Mouse (Mus musculus) leukemia stem cell, adult 10-12 weeks (primary cell): ENCODE results near the gene Olfr1437. TPM values are rescaled to one million over a fixed set of nuclear protein-coding genes. Genes with fewer than 3 reads are reported as not detected.

Experiments used
- polyA plus RNA-seq: library from polyadenylated mRNA; stranded (reverse); fragments of >175 nt; gene quantifications from 2 replicates; pipeline ENCODE4 v1.2.3, GENCODE M21; 2012; ENCODE audit warnings: low replicate concordance

Gene Olfr1437
- not detected in 2 replicates for polyA plus RNA-seq

GRCm38 (mm10) chr19:12325001-12325400 is at the start of gene Olfr1437:
Olfr1437 (minus strand) TSS chr19:12325101.

GRCm38 (mm10) chr19:12335810-12336209 is 10.9 kb upstream of the Olfr1437 start, which contains the start of gene Olfr1438-ps1:
Olfr1438-ps1 (minus strand) TSS chr19:12335910.

GRCm38 (mm10) chr19:12299030-12299429 is 25.9 kb downstream of the Olfr1437 start, which contains the start of gene Olfr1436:
Olfr1436 (minus strand) TSS chr19:12299130.

GRCm38 (mm10) chr19:12279554-12279953 is 45.3 kb downstream of the Olfr1437 start, which contains the start of gene Olfr1434:
Olfr1434 (plus strand) TSS chr19:12279854.

Other genes with a start within 250 kb of the Olfr1437 start
- 0.08 TPM in 1 of 2 replicates, not detected in the other for gene Olfr1425, start 247.4 kb downstream of the Olfr1437 start, polyA plus RNA-seq
- not detected in 2 replicates for gene Olfr1426, start 233.1 kb downstream of the Olfr1437 start, polyA plus RNA-seq
- not detected in 2 replicates for gene Olfr1427, start 221.8 kb downstream of the Olfr1437 start, polyA plus RNA-seq
- not detected in 2 replicates for gene Olfr1428, start 209.2 kb downstream of the Olfr1437 start, polyA plus RNA-seq
- gene Olfr76, start 201.9 kb downstream of the Olfr1437 start, polyA plus RNA-seq = not detected in 2 replicates
- gene Olfr1555-ps1, start 155.0 kb downstream of the Olfr1437 start, polyA plus RNA-seq = not detected in 2 replicates
- gene Olfr1431, start 124.5 kb downstream of the Olfr1437 start, polyA plus RNA-seq = 0.19 TPM in 1 of 2 replicates, not detected in the other
- not detected in 2 replicates for gene Olfr1432, start 92.5 kb downstream of the Olfr1437 start, polyA plus RNA-seq
- gene Olfr262, start 83.4 kb downstream of the Olfr1437 start, polyA plus RNA-seq = not detected in 2 replicates
- gene Olfr235, start 64.1 kb downstream of the Olfr1437 start, polyA plus RNA-seq = 0.17 TPM in 1 of 2 replicates, not detected in the other
- gene Olfr1434, start 45.2 kb downstream of the Olfr1437 start, polyA plus RNA-seq = not detected in 2 replicates
- gene Olfr1436, start 26.0 kb downstream of the Olfr1437 start, polyA plus RNA-seq = not detected in 2 replicates
- gene Olfr1438-ps1, start 10.8 kb upstream of the Olfr1437 start, polyA plus RNA-seq = not detected in 2 replicates
- not detected in 2 replicates for gene Olfr1440, start 62.2 kb upstream of the Olfr1437 start, polyA plus RNA-seq
- not detected in 2 replicates for gene Olfr1441, start 92.3 kb upstream of the Olfr1437 start, polyA plus RNA-seq
- not detected in 2 replicates for gene Pfpl, start 102.8 kb upstream of the Olfr1437 start, polyA plus RNA-seq
- gene Mpeg1, start 135.7 kb upstream of the Olfr1437 start, polyA plus RNA-seq = 3.4 and 4.1 TPM in 2 replicates
- 1.2 and 1.4 TPM in 2 replicates for gene Dtx4, start 176.4 kb upstream of the Olfr1437 start, polyA plus RNA-seq
- 0.41 and 3.6 TPM in 2 replicates for gene Fam111a, start 220.6 kb upstream of the Olfr1437 start, polyA plus RNA-seq